Mouse (Mus musculus) liver, embryonic 14.5 days (tissue): Measurements from ENCODE around the gene Ccdc12. TPM values are rescaled to one million over a fixed set of nuclear protein-coding genes. Genes with fewer than 3 reads are reported as not detected.

Source experiments
- ATAC-seq: fragments of 200-750 bp; cut with Nextera tagmentation; 2 replicates; pipeline ENCODE4 v1.8.0; 2017; ENCODE audit warnings: moderate number of reproducible peaks, mild to moderate bottlenecking, moderate library complexity; ENCODE audit not compliant: insufficient read depth
- DNase-seq, 3 experiments: peaks; one replicate each; pipeline ENCODE4 v3.0.0-alpha.2; 2012 to 2013; ENCODE audit warnings: low read depth in 3 of 3, low spot score in 3 of 3
- H3K27ac ChIP-seq: fragments of 300-500 bp; sonication (generic); 2 replicates; pipeline ENCODE4 v1.5.1; 2014; ENCODE audit warnings: moderate library complexity, mild to moderate bottlenecking, control low read depth, inconsistent platforms
- H3K27me3 ChIP-seq: fragments of 300-500 bp; sonication (generic); 2 replicates; pipeline ENCODE4 v1.6.1; 2014; ENCODE audit warnings: mild to moderate bottlenecking, low read length, moderate library complexity; ENCODE audit not compliant: control insufficient read depth, insufficient read depth
- H3K36me3 ChIP-seq: fragments of 300-500 bp; sonication (generic); replicated peaks from 2 replicates; pipeline ENCODE4 v1.6.1; 2014; ENCODE audit warnings: low read depth; ENCODE audit not compliant: control insufficient read depth, insufficient read depth
- H3K4me1 ChIP-seq, 2 experiments: fragments of 200-500 bp in 1 of 2; fragments of 300-500 bp in 1 of 2; sonication (generic) in 1 of 2; replicated peaks; 2 replicates each; pipeline ENCODE4 v1.6.1; 2012 to 2014; ENCODE audit warnings: antibody characterized with exemption in 1 of 2, inconsistent platforms in 1 of 2, low read length in 1 of 2; ENCODE audit not compliant: control insufficient read depth in 2 of 2, insufficient read depth in 2 of 2
- H3K4me2 ChIP-seq: fragments of 300-500 bp; sonication (generic); 2 replicates; pipeline ENCODE4 v1.6.1; 2014; ENCODE audit warnings: low read depth, mild to moderate bottlenecking, control low read depth, moderate library complexity
- H3K4me3 ChIP-seq, 2 experiments: fragments of 200-500 bp in 1 of 2; fragments of 300-500 bp in 1 of 2; sonication (generic) in 1 of 2; 2 replicates each; pipeline ENCODE4 v1.5.1; 2012 to 2014; ENCODE audit warnings: low read depth in 2 of 2, low read length in 2 of 2, mild to moderate bottlenecking in 2 of 2, control low read depth in 1 of 2, inconsistent platforms in 1 of 2, moderate library complexity in 1 of 2; ENCODE audit not compliant: insufficient read depth in 1 of 2
- H3K9ac ChIP-seq: fragments of 300-500 bp; sonication (generic); replicated peaks from 2 replicates; pipeline ENCODE4 v1.6.1; 2014; ENCODE audit warnings: mild to moderate bottlenecking, control low read depth, moderate library complexity
- H3K9me3 ChIP-seq: fragments of 300-500 bp; sonication (generic); 2 replicates; pipeline ENCODE4 v1.6.1; 2016; ENCODE audit warnings: low read length, mixed read lengths; ENCODE audit not compliant: control insufficient read depth
- CTCF ChIP-seq: IDR thresholded peaks from 2 replicates; pipeline ENCODE4 v1.5.1; 2016; ENCODE audit warnings: antibody characterized with exemption, low read depth, control low read depth
- EP300 ChIP-seq: IDR thresholded peaks from 2 replicates; pipeline ENCODE4 v1.6.1; 2016; ENCODE audit warnings: antibody characterized with exemption, low read depth
- WGBS: fragments of 180-500 bp; shearing (Covaris S2); extraction: QIAGEN DNeasy Blood & Tissue Kit; methylation state at CpG from one replicate; pipeline ENCODE4 v1.1.7; 2014; ENCODE audit not compliant: insufficient replicate concordance; 5-methylcytosine and 5-hydroxymethylcytosine counted together
- polyA plus RNA-seq, 2 experiments: library from polyadenylated mRNA; depleted of rRNA in 1 of 2; stranded (reverse) in 1 of 2; unstranded in 1 of 2; fragments of >200 nt; fragmentation: Nextera tagmentation in 1 of 2; extraction: Ambion mirVana in 1 of 2; gene quantifications; 2 replicates each; pipeline versions ENCODE4 v1.2.1 to v1.2.3; 2012 to 2014

Ccdc12 gene
- polyA plus RNA-seq, 2 experiments: 64.5 to 66.0 TPM

DNA sequence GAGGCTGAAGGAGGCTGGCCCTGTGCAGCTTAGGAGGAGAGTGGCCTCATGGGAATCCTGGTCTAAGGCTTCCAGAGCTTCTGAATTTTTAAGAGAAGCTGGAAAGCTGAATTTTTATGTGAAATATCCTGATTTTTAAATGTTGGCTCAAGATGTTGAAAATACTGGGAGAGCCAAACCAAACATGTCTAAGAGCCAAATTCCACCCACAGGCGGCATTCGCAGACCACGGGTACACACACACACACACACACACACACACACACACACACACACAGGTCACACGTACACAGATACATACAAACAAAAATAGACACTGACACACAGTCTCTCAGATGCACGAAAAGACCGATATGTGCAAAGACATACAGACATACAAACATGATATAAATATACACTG is 61.8 kb downstream of the Ccdc12 start:
- Histone ChIP-seq H3K9me3 (no peaks in the 10 kb centered on the region), H3K36me3 (no peaks in the 10 kb centered on the region; the same call in 1 of the 2 replicates), H3K4me1 (no peaks in the 10 kb centered on the region), H3K4me3 (no peak overlapping the region), H3K4me2 (no peak overlapping the region), H3K27me3 (no peaks in the 10 kb centered on the region), H3K27ac (no peak overlapping the region), H3K9ac (no peak overlapping the region)
- ATAC-seq (no peak), DNase-seq (no peak)
- no peak for TF ChIP-seq EP300
- no peak for TF ChIP-seq CTCF
- WGBS: 78% methylated on average over 6 of the region's 6 CpGs

DNA sequence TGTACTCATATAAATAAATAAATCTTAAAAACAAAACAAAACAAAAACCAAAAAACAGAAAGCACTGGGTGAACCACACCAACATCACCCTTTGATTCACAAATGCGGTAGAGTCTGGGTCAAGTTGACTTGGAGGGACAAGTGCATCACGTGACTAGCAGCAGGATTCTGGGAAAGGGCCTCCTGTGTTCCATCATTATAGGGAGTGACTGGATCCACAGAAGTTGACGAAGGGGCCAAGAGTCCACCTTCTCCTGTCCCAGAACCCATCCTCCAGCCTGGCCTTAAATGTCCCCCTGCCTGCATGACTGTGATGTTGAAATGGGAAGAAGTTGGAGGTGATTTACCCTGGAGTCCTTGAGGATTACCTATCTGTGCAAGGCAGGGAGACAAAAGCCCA is 62.5 kb downstream of the Ccdc12 start:
- H3K9ac ChIP-seq: no peak overlapping the region
- H3K4me1 ChIP-seq: no peaks in the 10 kb centered on the region
- no peaks in the 10 kb centered on the region for H3K9me3 ChIP-seq
- WGBS: 70% methylated on average over 3 of the region's 3 CpGs
- no peaks in the 10 kb centered on the region for H3K27me3 ChIP-seq
- TF ChIP-seq EP300 (no peak), CTCF (no peak)
- no peak overlapping the region for H3K27ac ChIP-seq
- H3K4me3 ChIP-seq: no peak overlapping the region
- DNase-seq (no peak), ATAC-seq (no peak)
- no peak overlapping the region for H3K4me2 ChIP-seq
- no peaks in the 10 kb centered on the region; the same call in 1 of the 2 replicates for H3K36me3 ChIP-seq

- H3K27me3 ChIP-seq: no peaks in the 10 kb centered on the region
- no peaks in the 10 kb centered on the region; the same call in 1 of the 2 replicates for H3K36me3 ChIP-seq
- ATAC-seq (no peak), DNase-seq (no peak)
- 54% methylated on average over 5 of the region's 5 CpGs for WGBS
- TF ChIP-seq CTCF: no peak
- TF ChIP-seq EP300: no peak
- H3K9ac ChIP-seq: no peak overlapping the region
- no peak overlapping the region for H3K4me3 ChIP-seq
- no peak overlapping the region for H3K4me2 ChIP-seq
- H3K27ac ChIP-seq: no peak overlapping the region
- no peaks in the 10 kb centered on the region for H3K4me1 ChIP-seq
- no peaks in the 10 kb centered on the region for H3K9me3 ChIP-seq
These were observed 63.7 kb downstream of the Ccdc12 start for GRCm38 (mm10) chr9:110719977-110720376.

DNA sequence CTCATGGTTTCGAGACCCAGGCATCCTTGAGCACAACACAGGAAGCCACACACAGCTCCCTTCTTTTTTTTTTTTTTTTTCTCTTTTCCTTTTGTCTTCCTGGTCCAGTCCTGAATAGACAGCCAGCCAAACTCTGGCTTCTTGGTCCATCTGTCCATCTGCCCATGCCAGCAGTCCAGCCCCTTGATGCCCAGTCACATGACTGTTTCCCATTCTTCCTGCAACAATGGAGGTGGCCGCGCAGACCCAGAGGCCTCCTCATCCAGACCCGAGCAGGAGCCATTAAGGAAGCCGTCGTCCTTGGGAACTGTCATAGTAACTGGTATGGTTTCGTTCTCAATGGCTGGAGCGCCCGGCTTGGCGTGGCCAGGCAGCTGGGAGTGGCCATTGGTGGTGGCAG is 65.8 kb downstream of the Ccdc12 start:
- no peak overlapping the region for H3K27ac ChIP-seq
- no peaks in the 10 kb centered on the region for H3K4me1 ChIP-seq
- ATAC-seq (no peak), DNase-seq (no peak)
- H3K9ac ChIP-seq: no peak overlapping the region
- H3K9me3 ChIP-seq: no peaks in the 10 kb centered on the region
- H3K36me3 ChIP-seq: no peaks in the 10 kb centered on the region
- H3K4me3 ChIP-seq: no peak overlapping the region
- peaks cover 10% of the 10 kb centered on the region for H3K27me3 ChIP-seq
- H3K4me2 ChIP-seq: no peak overlapping the region
- WGBS: 67% methylated on average over 10 of the region's 10 CpGs
- TF ChIP-seq EP300: no peak
- TF ChIP-seq CTCF: no peak

DNA sequence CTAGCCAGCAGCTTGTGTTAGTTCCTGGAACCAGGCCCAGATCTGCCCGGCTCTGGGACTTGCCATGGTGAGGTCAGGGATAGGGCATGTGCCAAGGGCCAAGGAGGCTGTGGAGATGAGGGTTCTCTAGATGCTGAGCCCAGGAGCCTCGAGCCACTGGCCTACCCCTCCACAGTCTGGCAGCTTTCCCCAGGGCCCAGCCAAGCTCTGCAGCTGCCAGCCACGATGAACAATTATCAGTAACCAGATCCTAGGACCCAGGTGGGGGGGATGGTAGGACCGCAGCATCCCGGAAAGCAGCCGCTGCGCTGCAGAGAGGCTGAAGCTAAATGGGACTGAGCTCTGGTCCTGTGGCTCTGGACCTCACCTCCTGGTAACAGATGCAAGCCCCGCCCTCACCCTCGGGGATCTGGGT is 69.4 kb downstream of the Ccdc12 start:
- ATAC-seq (no peak), DNase-seq (no peak)
- Histone ChIP-seq H3K27ac (no peak overlapping the region), H3K27me3 (peaks cover 15% of the 10 kb centered on the region), H3K4me3 (no peak overlapping the region), H3K9ac (no peak overlapping the region), H3K4me1 (no peaks in the 10 kb centered on the region), H3K36me3 (no peaks in the 10 kb centered on the region), H3K4me2 (no peak overlapping the region), H3K9me3 (no peaks in the 10 kb centered on the region)
- 31% methylated on average over 9 of the region's 9 CpGs for WGBS
- TF ChIP-seq EP300: no peak
- TF ChIP-seq CTCF: no peak

GRCm38 (mm10) chr9:110726867-110727266 is 70.6 kb downstream of the Ccdc12 start:
- Histone ChIP-seq H3K4me3 (no peak overlapping the region), H3K4me2 (no peak overlapping the region), H3K27me3 (peaks cover 15% of the 10 kb centered on the region)

More at GRCm38 (mm10) chr9:110726867-110727266, 70.6 kb downstream of the Ccdc12 start:
- no peaks in the 10 kb centered on the region for H3K9me3 ChIP-seq
- DNase-seq (no peak), ATAC-seq (no peak)
- no peaks in the 10 kb centered on the region for H3K36me3 ChIP-seq
- 17% methylated on average over 33 of the region's 33 CpGs for WGBS
- TF ChIP-seq CTCF (no peak), EP300 (no peak)
- no peak overlapping the region for H3K9ac ChIP-seq
- H3K4me1 ChIP-seq: no peaks in the 10 kb centered on the region
- no peak overlapping the region for H3K27ac ChIP-seq
